Mouse (Mus musculus) megakaryocyte, embryonic 14.5 days (primary cell): ENCODE data around the gene Ankrd65.

ENCODE experiments used
- FLI1 ChIP-seq: IDR thresholded peaks from 2 replicates; pipeline ENCODE4 v1.6.1; 2012; ENCODE audit warnings: low read length, inconsistent platforms, mixed read lengths
- GATA1 ChIP-seq: IDR thresholded peaks from 3 replicates; pipeline ENCODE4 v1.6.1; 2012; ENCODE audit warnings: mixed read lengths, low read length, inconsistent platforms, borderline replicate concordance

GRCm38 (mm10) chr4:155779498-155779897, 10.7 kb upstream of the Ankrd65 start:
- no peak for TF ChIP-seq GATA1
- TF ChIP-seq FLI1 = no peak
